Mouse (Mus musculus) liver, embryonic 11.5 days (tissue): ENCODE measurements at regions not wholly inside any gene's neighbourhood (a gene's known extent, or its start where the extent isn't known, plus 50 kb on each side); places are given as distances from the start of the nearest gene placed in this dataset.

Experiments used
- ATAC-seq: fragments of 200-750 bp; cut with Nextera tagmentation; replicated peaks from 2 replicates; pipeline ENCODE4 v1.8.0; 2017; ENCODE audit warnings: moderate number of reproducible peaks, mild to moderate bottlenecking, moderate TSS enrichment, moderate library complexity; ENCODE audit not compliant: low FRiP score
- DNase-seq: peaks from one replicate; pipeline ENCODE4 v3.0.0-alpha.2; 2017; ENCODE audit warnings: low spot score
- H3K27ac ChIP-seq: fragments of 300-500 bp; sonication (generic); 2 replicates; pipeline ENCODE4 v1.5.1; 2014; ENCODE audit warnings: mild to moderate bottlenecking, low read depth, low read length, control low read depth
- H3K27me3 ChIP-seq: fragments of 300-500 bp; sonication (generic); replicated peaks from 2 replicates; pipeline ENCODE4 v1.6.1; 2014; ENCODE audit warnings: low read length, mixed read lengths; ENCODE audit not compliant: control insufficient read depth, insufficient read depth
- H3K36me3 ChIP-seq: fragments of 300-500 bp; sonication (generic); 2 replicates; pipeline ENCODE4 v1.6.1; 2014; ENCODE audit warnings: mild to moderate bottlenecking, low read length, moderate library complexity, mixed read lengths; ENCODE audit not compliant: control insufficient read depth, insufficient read depth
- H3K4me1 ChIP-seq: fragments of 300-500 bp; sonication (generic); replicated peaks from 2 replicates; pipeline ENCODE4 v1.6.1; 2014; ENCODE audit warnings: low read length, mixed read lengths; ENCODE audit not compliant: control insufficient read depth, insufficient read depth
- H3K4me2 ChIP-seq: fragments of 300-500 bp; sonication (generic); 2 replicates; pipeline ENCODE4 v1.6.1; 2014; ENCODE audit warnings: mild to moderate bottlenecking, control low read depth, moderate library complexity
- H3K4me3 ChIP-seq: fragments of 300-500 bp; sonication (generic); 2 replicates; pipeline ENCODE4 v1.5.1; 2014; ENCODE audit warnings: low read depth, low read length, control low read depth
- H3K9ac ChIP-seq: fragments of 300-500 bp; sonication (generic); 2 replicates; pipeline ENCODE4 v1.6.1; 2014; ENCODE audit warnings: low read depth, low read length, control low read depth
- H3K9me3 ChIP-seq: fragments of 300-500 bp; sonication (generic); 2 replicates; pipeline ENCODE4 v1.6.1; 2016; ENCODE audit warnings: low read length, inconsistent platforms, mixed read lengths; ENCODE audit not compliant: control insufficient read depth
- WGBS: fragments of 180-500 bp; shearing (Covaris S2); extraction: QIAGEN DNeasy Blood & Tissue Kit; methylation state at CpG from one replicate; pipeline ENCODE4 v1.1.7; 2014; 5-methylcytosine and 5-hydroxymethylcytosine counted together

DNA sequence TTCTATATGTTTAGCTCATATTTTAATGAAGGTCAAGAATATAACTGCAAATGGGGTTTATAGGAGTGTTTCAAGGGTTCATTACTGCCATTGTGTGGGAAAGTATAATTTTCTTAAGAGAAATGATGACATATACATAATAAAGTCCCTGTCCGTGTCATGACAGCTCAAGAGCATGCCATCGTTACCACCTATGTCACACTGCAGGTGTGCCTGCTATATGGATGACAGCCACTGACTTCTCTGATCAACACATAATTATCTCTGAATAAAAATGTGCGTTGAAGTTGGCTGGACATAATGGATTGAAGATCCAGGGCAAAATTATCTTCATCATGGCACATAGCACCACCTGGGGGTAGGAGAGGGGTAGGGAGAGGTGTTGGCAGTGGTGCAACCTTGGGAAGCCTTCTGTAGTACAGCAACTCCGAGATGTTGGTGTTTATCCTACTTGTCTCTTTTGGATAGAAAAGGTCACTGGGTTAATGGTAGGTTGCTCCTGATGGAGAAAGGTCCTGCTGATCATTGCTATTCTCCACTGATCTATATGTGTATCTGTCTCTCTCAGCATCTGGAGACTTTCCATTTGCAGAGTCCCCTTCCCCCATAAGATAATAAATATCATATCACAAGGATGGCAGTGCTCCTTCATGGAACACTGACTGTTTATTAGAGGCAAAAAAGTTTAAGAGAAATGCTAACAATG is 291.4 kb downstream of the Tfec start:
- Histone ChIP-seq H3K27me3 (no peaks in the 10 kb centered on the region), H3K4me3 (no peak overlapping the region), H3K4me1 (no peaks in the 10 kb centered on the region), H3K36me3 (no peaks in the 10 kb centered on the region), H3K4me2 (no peak overlapping the region), H3K27ac (no peak overlapping the region), H3K9me3 (no peaks in the 10 kb centered on the region), H3K9ac (no peak overlapping the region)
- WGBS, result 76% methylated on average over 4 of the region's 4 CpGs
- DNase-seq (no peak), ATAC-seq (no peak)

- DNase-seq, result no peak
- Histone ChIP-seq H3K4me2 (no peak overlapping the region), H3K4me1 (no peaks in the 10 kb centered on the region), H3K9me3 (no peaks in the 10 kb centered on the region), H3K27me3 (no peaks in the 10 kb centered on the region), H3K9ac (no peak overlapping the region), H3K4me3 (no peak overlapping the region), H3K36me3 (no peaks in the 10 kb centered on the region), H3K27ac (no peak overlapping the region)
- 70% methylated on average over 2 of the region's 2 CpGs for WGBS
- ATAC-seq, result no peak
Observed at GRCm38 (mm10) chr6:16592411-16592810, 305.8 kb downstream of the Tfec start.

- Histone ChIP-seq H3K4me3 (no peak overlapping the region), H3K9me3 (no peaks in the 10 kb centered on the region), H3K9ac (no peak overlapping the region), H3K27ac (no peak overlapping the region), H3K4me2 (no peak overlapping the region), H3K4me1 (no peaks in the 10 kb centered on the region), H3K36me3 (no peaks in the 10 kb centered on the region), H3K27me3 (no peaks in the 10 kb centered on the region)
- 75% methylated on average over 7 of the region's 7 CpGs for WGBS
- no peak for DNase-seq
- no peak for ATAC-seq
Observed at GRCm38 (mm10) chr6:16582302-16582701, 315.9 kb downstream of the Tfec start.

DNA sequence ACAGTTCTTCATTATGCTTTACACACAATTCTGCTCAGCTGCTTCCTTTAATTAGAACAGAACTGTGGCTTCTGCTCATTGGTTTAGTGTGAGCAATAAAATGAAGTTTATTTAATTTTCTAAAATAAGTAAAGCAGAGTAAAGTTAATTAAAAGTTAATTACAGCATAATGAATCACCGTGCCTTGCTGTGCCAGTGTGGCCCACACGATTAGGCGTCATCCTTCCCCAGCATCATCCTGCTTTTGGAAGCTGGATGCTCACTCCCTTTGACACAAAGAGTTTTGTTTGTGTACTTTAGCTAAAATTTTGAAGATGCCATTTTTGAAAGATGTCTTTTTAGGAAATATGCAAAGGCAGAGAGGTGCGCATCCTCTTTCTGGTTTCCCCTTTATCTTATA is 316.4 kb downstream of the Tfec start:
- Histone ChIP-seq H3K4me1 (no peaks in the 10 kb centered on the region), H3K36me3 (no peaks in the 10 kb centered on the region), H3K27ac (no peak overlapping the region), H3K4me2 (no peak overlapping the region), H3K4me3 (no peak overlapping the region), H3K9me3 (no peaks in the 10 kb centered on the region), H3K9ac (no peak overlapping the region), H3K27me3 (no peaks in the 10 kb centered on the region)
- 91% methylated on average over 4 of the region's 4 CpGs for WGBS
- DNase-seq (no peak), ATAC-seq (no peak)

- ATAC-seq (no peak), DNase-seq (no peak)
- Histone ChIP-seq H3K4me1 (no peaks in the 10 kb centered on the region), H3K4me3 (no peak overlapping the region), H3K27ac (no peak overlapping the region), H3K4me2 (no peak overlapping the region), H3K36me3 (no peaks in the 10 kb centered on the region), H3K27me3 (no peaks in the 10 kb centered on the region), H3K9ac (no peak overlapping the region), H3K9me3 (no peaks in the 10 kb centered on the region)
- 86% methylated on average over 2 of the region's 2 CpGs for WGBS
Observed at GRCm38 (mm10) chr6:16575875-16576274, 322.4 kb downstream of the Tfec start.

DNA sequence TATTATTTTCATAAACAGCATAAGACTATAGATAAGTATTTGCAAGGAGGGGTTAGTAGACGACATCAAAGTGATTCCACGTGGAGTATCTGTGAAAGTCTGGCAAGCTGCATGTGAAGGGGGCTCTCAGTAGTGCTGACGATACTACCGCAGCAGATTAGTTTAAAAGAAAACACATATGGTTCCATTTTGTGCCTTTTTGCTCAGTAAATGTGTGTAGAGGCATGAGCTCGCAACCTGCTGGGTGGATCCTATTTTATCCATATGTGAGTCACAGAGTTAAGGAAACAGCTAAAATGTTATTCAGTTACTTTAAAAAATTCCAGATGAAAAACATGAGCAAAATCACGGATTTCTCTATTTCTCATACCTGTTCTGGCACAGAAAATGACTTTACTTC is 325.4 kb downstream of the Tfec start:
- no peak for DNase-seq
- 74% methylated on average over 6 of the region's 6 CpGs for WGBS

DNA sequence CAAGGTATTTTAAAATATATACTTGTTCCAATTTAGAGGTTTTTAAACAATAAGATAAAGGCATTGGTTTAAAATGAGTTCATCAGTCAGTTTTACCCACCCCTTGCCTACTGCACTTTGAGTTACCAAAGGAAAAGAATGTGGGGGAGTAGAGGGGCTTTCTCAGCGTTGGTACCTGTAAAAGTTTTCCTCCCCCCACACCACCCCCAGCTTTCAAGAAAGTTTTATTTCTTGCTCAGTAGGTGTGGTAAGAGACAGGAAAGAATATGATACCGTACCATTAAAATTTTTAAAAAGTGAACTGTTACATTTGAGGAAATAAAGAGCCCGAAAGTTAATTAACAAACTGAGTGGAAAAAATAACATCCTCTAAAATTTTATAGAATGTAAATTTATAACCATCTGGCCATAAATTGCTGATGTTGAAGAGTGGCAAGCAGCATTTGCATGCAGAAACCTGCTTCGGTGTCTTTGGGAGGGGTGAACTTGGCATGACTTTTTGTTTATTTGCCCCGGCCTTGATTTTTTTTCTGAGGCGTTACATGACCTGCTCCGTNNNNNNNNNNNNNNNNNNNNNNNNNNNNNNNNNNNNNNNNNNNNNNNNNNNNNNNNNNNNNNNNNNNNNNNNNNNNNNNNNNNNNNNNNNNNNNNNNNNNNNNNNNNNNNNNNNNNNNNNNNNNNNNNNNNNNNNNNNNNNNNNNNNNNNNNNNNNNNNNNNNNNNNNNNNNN is 346.1 kb downstream of the Tfec start:
- H3K9me3 ChIP-seq, result no peaks in the 10 kb centered on the region
- H3K4me3 ChIP-seq, result no peak overlapping the region
- WGBS, result 74% methylated on average over 7 of the region's 7 CpGs
- no peak overlapping the region for H3K9ac ChIP-seq
- H3K4me2 ChIP-seq, result no peak overlapping the region
- H3K27ac ChIP-seq, result no peak overlapping the region
- no peaks in the 10 kb centered on the region for H3K4me1 ChIP-seq
- DNase-seq (no peak), ATAC-seq (no peak)
- no peaks in the 10 kb centered on the region for H3K27me3 ChIP-seq
- H3K36me3 ChIP-seq, result no peaks in the 10 kb centered on the region

More for the DNA sequence above, 325.4 kb downstream of the Tfec start:
- Histone ChIP-seq H3K4me3 (no peak overlapping the region), H3K27ac (no peak overlapping the region), H3K27me3 (no peaks in the 10 kb centered on the region), H3K9me3 (no peaks in the 10 kb centered on the region), H3K4me2 (no peak overlapping the region), H3K4me1 (no peaks in the 10 kb centered on the region), H3K36me3 (no peaks in the 10 kb centered on the region), H3K9ac (no peak overlapping the region)
- no peak for ATAC-seq

DNA sequence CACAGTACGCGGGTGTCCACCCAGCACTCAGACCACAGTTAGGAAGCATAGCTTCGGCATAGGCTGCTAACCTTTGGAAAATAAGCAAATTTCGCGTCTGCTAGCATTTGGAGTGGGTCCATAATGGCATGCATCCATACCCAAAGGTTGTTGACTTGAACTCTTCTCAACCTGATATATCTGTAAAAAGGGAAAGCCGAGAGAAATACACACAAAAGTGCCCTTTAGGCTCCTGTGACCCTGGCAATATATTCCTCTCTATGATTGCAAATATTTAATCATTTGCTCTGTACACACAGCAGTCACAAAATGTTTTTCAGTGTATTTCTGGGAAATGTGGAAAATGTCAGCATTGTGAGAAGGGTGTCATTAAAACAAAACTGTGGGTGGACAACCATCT is 347.1 kb downstream of the Tfec start:
- H3K4me3 ChIP-seq, result no peak overlapping the region
- no peaks in the 10 kb centered on the region for H3K4me1 ChIP-seq
- H3K9ac ChIP-seq, result no peak overlapping the region
- H3K4me2 ChIP-seq, result no peak overlapping the region
- no peak for ATAC-seq
- 83% methylated on average over 6 of the region's 6 CpGs for WGBS
- no peak for DNase-seq
- H3K27me3 ChIP-seq, result no peaks in the 10 kb centered on the region
- no peak overlapping the region for H3K27ac ChIP-seq
- no peaks in the 10 kb centered on the region for H3K9me3 ChIP-seq
- no peaks in the 10 kb centered on the region for H3K36me3 ChIP-seq

GRCm38 (mm10) chr6:16550445-16550844 is 347.8 kb downstream of the Tfec start:
- no peaks in the 10 kb centered on the region for H3K4me1 ChIP-seq
- DNase-seq (no peak), ATAC-seq (no peak)
- 77% methylated on average over 9 of the region's 9 CpGs for WGBS
- no peaks in the 10 kb centered on the region for H3K36me3 ChIP-seq
- H3K4me2 ChIP-seq, result no peak overlapping the region
- H3K9ac ChIP-seq, result no peak overlapping the region
- H3K27ac ChIP-seq, result no peak overlapping the region
- no peaks in the 10 kb centered on the region for H3K9me3 ChIP-seq
- no peaks in the 10 kb centered on the region for H3K27me3 ChIP-seq
- no peak overlapping the region for H3K4me3 ChIP-seq
